Mouse (Mus musculus) midbrain, embryonic 12.5 days (tissue): Measurements from ENCODE around the gene Olfr1037. TPM values are rescaled to one million over a fixed set of nuclear protein-coding genes. Genes with fewer than 3 reads are reported as not detected.
"Not testable (repeated sequence)": the region's sequence is repeated elsewhere in the genome, so short reads cannot be mapped to it uniquely, and the experiment has no call there.

Experiments used
- ATAC-seq: fragments of 200-750 bp; cut with Nextera tagmentation; 2 replicates; pipeline ENCODE4 v1.8.0; 2017; ENCODE audit warnings: low read depth, moderate TSS enrichment, moderate library complexity; ENCODE audit not compliant: low FRiP score
- H3K27ac ChIP-seq: fragments of 300-500 bp; sonication (generic); replicated peaks from 2 replicates; pipeline ENCODE4 v1.5.1; 2016; ENCODE audit warnings: mild to moderate bottlenecking
- H3K27me3 ChIP-seq: fragments of 300-500 bp; sonication (generic); 2 replicates; pipeline ENCODE4 v1.6.1; 2016; ENCODE audit warnings: mild to moderate bottlenecking
- H3K36me3 ChIP-seq: fragments of 300-500 bp; sonication (generic); 2 replicates; pipeline ENCODE4 v1.6.1; 2016
- H3K4me1 ChIP-seq: fragments of 300-500 bp; sonication (generic); 2 replicates; pipeline ENCODE4 v1.6.1; 2016
- H3K4me2 ChIP-seq: fragments of 300-500 bp; sonication (generic); replicated peaks from 2 replicates; pipeline ENCODE4 v1.6.1; 2016; ENCODE audit warnings: mild to moderate bottlenecking, moderate library complexity
- H3K4me3 ChIP-seq: fragments of 300-500 bp; sonication (generic); 2 replicates; pipeline ENCODE4 v1.5.1; 2016; ENCODE audit warnings: mild to moderate bottlenecking
- H3K9ac ChIP-seq: fragments of 300-500 bp; sonication (generic); replicated peaks from 2 replicates; pipeline ENCODE4 v1.6.1; 2016; ENCODE audit warnings: mild to moderate bottlenecking, moderate library complexity
- H3K9me3 ChIP-seq: fragments of 300-500 bp; sonication (generic); 2 replicates; pipeline ENCODE4 v1.6.1; 2016; ENCODE audit warnings: mild to moderate bottlenecking
- WGBS: fragments of 180-500 bp; shearing (Covaris S2); methylation state at CpG from one replicate; pipeline ENCODE4 v1.1.7; 2016; 5-methylcytosine and 5-hydroxymethylcytosine counted together
- polyA plus RNA-seq: library from polyadenylated mRNA; unstranded; fragments of >200 nt; fragmentation: Nextera tagmentation; extraction: Ambion mirVana; gene quantifications from 2 replicates; pipeline ENCODE4 v1.2.1, GENCODE M21; 2016

The Olfr1037 gene
- not detected in 2 replicates for polyA plus RNA-seq

- ATAC-seq: no peak
Measured at GRCm38 (mm10) chr2:86087285-86087684, at the start of gene Olfr1037. TSS of gene Olfr1037 (minus strand) at chr2:86087385.

GRCm38 (mm10) chr2:86135828-86136227, 48.6 kb upstream of the Olfr1037 start, which contains the start of gene Olfr1039:
TSS of gene Olfr1039 (minus strand) at chr2:86135928.
- Histone ChIP-seq H3K4me1 (no peaks in the 10 kb centered on the region), H3K9ac (no peak within 1 kb of the TSS), H3K4me3 (no peak within 1 kb of the TSS), H3K27me3 (no peaks in the 10 kb centered on the region), H3K36me3 (no peaks in the 10 kb centered on the region), H3K27ac (no peak within 1 kb of the TSS), H3K4me2 (no peak within 1 kb of the TSS), H3K9me3 (no peaks in the 10 kb centered on the region)
- ATAC-seq: no peak
- WGBS: 96% methylated on average over 1 of the region's 1 CpGs

More at GRCm38 (mm10) chr2:86087285-86087684, at the start of gene Olfr1037:
- Histone ChIP-seq H3K27me3 (no peaks in the 10 kb centered on the region), H3K9me3 (no peaks in the 10 kb centered on the region), H3K4me2 (no peak within 1 kb of the TSS), H3K4me1 (no peaks in the 10 kb centered on the region), H3K27ac (no peak within 1 kb of the TSS), H3K9ac (no peak within 1 kb of the TSS), H3K4me3 (no peak within 1 kb of the TSS), H3K36me3 (no peaks in the 10 kb centered on the region)
- WGBS: 90% methylated on average over 2 of the region's 2 CpGs

GRCm38 (mm10) chr2:86080478-86080877, 6.7 kb downstream of the Olfr1037 start:
- H3K27me3 ChIP-seq, H3K4me3 ChIP-seq, H3K27ac ChIP-seq, H3K9ac ChIP-seq, H3K4me2 ChIP-seq, H3K9me3 ChIP-seq, H3K4me1 ChIP-seq, ATAC-seq, H3K36me3 ChIP-seq: not testable (repeated sequence)
- WGBS: 90% methylated on average over 1 of the region's 1 CpGs

GRCm38 (mm10) chr2:86073692-86074091, 13.5 kb downstream of the Olfr1037 start, which contains the start of gene Olfr1036:
TSS of gene Olfr1036 (plus strand) at chr2:86073992.
- not testable (repeated sequence) for H3K4me1 ChIP-seq, H3K36me3 ChIP-seq, H3K9ac ChIP-seq, H3K27me3 ChIP-seq, H3K27ac ChIP-seq, ATAC-seq, H3K4me3 ChIP-seq, H3K9me3 ChIP-seq, H3K4me2 ChIP-seq

- Histone ChIP-seq H3K4me2 (no peak overlapping the region), H3K27me3 (no peaks in the 10 kb centered on the region), H3K27ac (no peak overlapping the region), H3K4me1 (no peaks in the 10 kb centered on the region), H3K9ac (no peak overlapping the region), H3K9me3 (no peaks in the 10 kb centered on the region), H3K36me3 (no peaks in the 10 kb centered on the region), H3K4me3 (no peak overlapping the region)
- no peak for ATAC-seq
- WGBS: 97% methylated on average over 8 of the region's 8 CpGs
Measured at GRCm38 (mm10) chr2:86070189-86070588, 17.0 kb downstream of the Olfr1037 start.

GRCm38 (mm10) chr2:86063766-86064165, 23.4 kb downstream of the Olfr1037 start:
- not testable (repeated sequence) for H3K9me3 ChIP-seq, ATAC-seq, H3K9ac ChIP-seq, H3K27me3 ChIP-seq, H3K4me1 ChIP-seq, H3K4me2 ChIP-seq, H3K36me3 ChIP-seq, H3K4me3 ChIP-seq, H3K27ac ChIP-seq
- 94% methylated on average over 2 of the region's 2 CpGs for WGBS

- not testable (repeated sequence) for H3K4me2 ChIP-seq, H3K27me3 ChIP-seq, H3K9ac ChIP-seq, H3K27ac ChIP-seq, H3K4me3 ChIP-seq, H3K9me3 ChIP-seq, H3K4me1 ChIP-seq, H3K36me3 ChIP-seq
- 0 out of 2 replicates have a peak, but pooled peaks have one; percentile 58 for ATAC-seq
Measured at GRCm38 (mm10) chr2:86050777-86051176, 36.4 kb downstream of the Olfr1037 start.

GRCm38 (mm10) chr2:86045561-86045960, 41.6 kb downstream of the Olfr1037 start, which contains the start of gene Olfr1034:
TSS of gene Olfr1034 (plus strand) at chr2:86045861.
- H3K27me3 ChIP-seq: no peaks in the 10 kb centered on the region
- no peak for ATAC-seq
- no peaks in the 10 kb centered on the region for H3K4me1 ChIP-seq
- no peaks in the 10 kb centered on the region for H3K36me3 ChIP-seq
- H3K4me2 ChIP-seq: no peak within 1 kb of the TSS
- H3K9ac ChIP-seq: no peak within 1 kb of the TSS
- H3K4me3 ChIP-seq: no peak within 1 kb of the TSS
- H3K9me3 ChIP-seq: no peaks in the 10 kb centered on the region
- H3K27ac ChIP-seq: no peak within 1 kb of the TSS

Other genes starting within 250 kb of the Olfr1037 start
- gene Olfr1019, start 241.9 kb downstream of the Olfr1037 start, polyA plus RNA-seq: not detected in 2 replicates
- gene Olfr1020, start 240.4 kb downstream of the Olfr1037 start, polyA plus RNA-seq: not detected in 2 replicates
- not detected in 2 replicates for gene Olfr1022, start 218.8 kb downstream of the Olfr1037 start, polyA plus RNA-seq
- not detected in 2 replicates for gene Olfr1023, start 201.7 kb downstream of the Olfr1037 start, polyA plus RNA-seq
- not detected in 2 replicates for gene Olfr1024, start 182.3 kb downstream of the Olfr1037 start, polyA plus RNA-seq
- not detected in 2 replicates for gene Olfr1025-ps1, start 172.2 kb downstream of the Olfr1037 start, polyA plus RNA-seq
- not detected in 2 replicates for gene Olfr1026, start 165.8 kb downstream of the Olfr1037 start, polyA plus RNA-seq
- gene Olfr1028, start 136.9 kb downstream of the Olfr1037 start, polyA plus RNA-seq: not detected in 2 replicates
- not detected in 2 replicates for gene Olfr1029, start 113.5 kb downstream of the Olfr1037 start, polyA plus RNA-seq
- not detected in 2 replicates for gene Olfr1030, start 108.1 kb downstream of the Olfr1037 start, polyA plus RNA-seq
- gene Olfr1031, start 97.1 kb downstream of the Olfr1037 start, polyA plus RNA-seq: not detected in 2 replicates
- not detected in 2 replicates for gene Olfr1032, start 81.8 kb downstream of the Olfr1037 start, polyA plus RNA-seq
- gene Olfr1033, start 66.8 kb downstream of the Olfr1037 start, polyA plus RNA-seq: not detected in 2 replicates
- gene Olfr1034, start 41.5 kb downstream of the Olfr1037 start, polyA plus RNA-seq: 0.05 TPM in 1 of 2 replicates, not detected in the other
- not detected in 2 replicates for gene Olfr1036, start 13.4 kb downstream of the Olfr1037 start, polyA plus RNA-seq
- not detected in 2 replicates for gene Olfr1039, start 48.5 kb upstream of the Olfr1037 start, polyA plus RNA-seq
- not detected in 2 replicates for gene Olfr1040, start 59.3 kb upstream of the Olfr1037 start, polyA plus RNA-seq
- gene Olfr1042, start 74.5 kb upstream of the Olfr1037 start, polyA plus RNA-seq: not detected in 2 replicates
- gene Olfr1043, start 80.1 kb upstream of the Olfr1037 start, polyA plus RNA-seq: not detected in 2 replicates
- not detected in 2 replicates for gene Olfr1044, start 90.4 kb upstream of the Olfr1037 start, polyA plus RNA-seq
- gene Olfr52, start 98.3 kb upstream of the Olfr1037 start, polyA plus RNA-seq: not detected in 2 replicates
- not detected in 2 replicates for gene Olfr1045, start 115.6 kb upstream of the Olfr1037 start, polyA plus RNA-seq
- not detected in 2 replicates for gene Olfr1046, start 131.9 kb upstream of the Olfr1037 start, polyA plus RNA-seq
- not detected in 2 replicates for gene Olfr1047, start 144.0 kb upstream of the Olfr1037 start, polyA plus RNA-seq
- not detected in 2 replicates for gene Olfr1048, start 152.9 kb upstream of the Olfr1037 start, polyA plus RNA-seq
- not detected in 2 replicates for gene Olfr1049, start 170.9 kb upstream of the Olfr1037 start, polyA plus RNA-seq
- not detected in 2 replicates for gene Olfr1051, start 191.7 kb upstream of the Olfr1037 start, polyA plus RNA-seq
- gene Olfr1052, start 205.1 kb upstream of the Olfr1037 start, polyA plus RNA-seq: not detected in 2 replicates
- gene Olfr1053, start 227.9 kb upstream of the Olfr1037 start, polyA plus RNA-seq: not detected in 2 replicates
- gene Olfr1054, start 248.0 kb upstream of the Olfr1037 start, polyA plus RNA-seq: not detected in 2 replicates